Mouse (Mus musculus) sigmoid colon, adult 10 weeks (tissue): ENCODE data around the gene Gpr180. TPM values are rescaled to one million over a fixed set of nuclear protein-coding genes. Genes with fewer than 3 reads are reported as not detected.

Experiments
- polyA plus RNA-seq: library from polyadenylated mRNA; stranded (reverse); fragments of 350-450 nt; fragmentation: Illumina TruSeq; extraction: RNeasy Lipid Tissue Mini Kit (QIAGEN cat#74804); gene quantifications from one replicate; pipeline ENCODE4 v1.2.3, GENCODE M21; 2014; ENCODE audit warnings: low read depth, low replicate concordance

The Gpr180 gene
- polyA plus RNA-seq, result 4.9 TPM

DNA sequence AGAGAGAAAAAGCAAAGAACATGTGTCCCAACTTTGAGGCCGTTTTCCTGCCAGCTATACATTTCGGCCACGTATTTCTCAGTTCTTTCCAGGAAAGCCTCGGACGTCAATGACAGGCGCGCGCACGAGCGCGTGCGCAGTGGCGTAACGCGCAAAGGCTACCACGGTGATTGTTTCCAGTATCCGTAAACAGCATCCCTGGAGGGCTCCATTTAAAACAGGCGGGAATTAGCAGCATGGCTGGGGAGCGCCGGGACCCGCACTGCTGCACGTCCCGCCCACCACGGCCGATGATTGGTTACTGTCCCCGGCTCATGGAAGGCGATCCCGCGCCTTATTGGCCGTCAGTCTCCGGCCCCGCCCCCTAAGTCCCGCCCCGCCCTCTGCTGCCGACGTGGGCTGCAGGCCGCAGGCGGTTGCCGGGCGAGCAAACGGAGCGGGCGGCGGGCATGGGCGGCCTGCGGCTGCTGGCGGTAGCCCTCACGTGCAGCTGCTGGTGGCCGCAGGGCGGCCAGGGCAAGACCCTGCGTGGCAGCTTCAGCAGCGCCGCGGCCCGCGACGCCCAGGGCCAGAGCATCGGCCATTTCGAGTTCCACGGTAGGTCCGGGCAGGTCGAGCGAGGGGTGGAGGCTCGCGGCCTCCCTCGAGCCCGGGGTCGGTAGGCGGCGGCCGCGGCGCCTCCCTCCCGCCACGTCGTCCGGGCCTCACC, at the start of gene Gpr180:
Gene Gpr180, plus strand, starts transcription at position 415 of the 709 bp plus-strand sequence.

DNA sequence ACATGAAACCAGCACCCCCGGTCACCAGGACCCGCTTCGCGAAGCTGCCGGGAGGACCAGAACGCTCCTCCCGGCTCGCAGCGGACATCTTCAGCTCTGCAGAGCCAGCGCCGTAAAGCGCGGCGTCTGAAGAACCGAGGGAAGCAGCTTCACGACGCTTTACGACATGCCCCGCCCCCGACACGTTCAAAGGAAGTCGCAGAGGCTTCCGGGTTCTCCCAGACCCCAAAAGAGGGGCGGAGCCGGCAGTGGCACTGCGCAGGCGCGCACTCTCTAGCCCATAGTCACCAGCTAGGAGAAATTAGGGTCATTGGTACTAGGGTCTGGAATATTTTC, 4.3 kb upstream of the Gpr180 start, which contains the start of gene Tgds:
Gene Tgds, minus strand, starts transcription at position 114 of the 336 bp plus-strand sequence.

Other genes with a start within 250 kb of the Gpr180 start
- gene Dct, start 84.9 kb upstream of the Gpr180 start, polyA plus RNA-seq, result 0.60 TPM
- gene Tgds, start 4.4 kb upstream of the Gpr180 start, polyA plus RNA-seq, result 28.0 TPM
- 3.2 TPM for gene Sox21, start 99.9 kb downstream of the Gpr180 start, polyA plus RNA-seq
- not detected for gene Gm9376, start 129.8 kb downstream of the Gpr180 start, polyA plus RNA-seq